Mouse (Mus musculus) CH12.LX (cell line): ENCODE measurements around the gene Slc1a4. TPM values are rescaled to one million over a fixed set of nuclear protein-coding genes. Genes with fewer than 3 reads are reported as not detected.

Experiments
- DNase-seq: peaks from one replicate; pipeline ENCODE4 v3.0.0-alpha.2; 2013; ENCODE audit errors: extremely low read depth
- H3K27ac ChIP-seq: 2 replicates; pipeline ENCODE4 v1.5.1; 2012; ENCODE audit warnings: low read depth, mild to moderate bottlenecking, control low read depth, moderate library complexity; ENCODE audit not compliant: insufficient read depth
- H3K27me3 ChIP-seq: replicated peaks from 2 replicates; pipeline ENCODE3; 2012; ENCODE audit warnings: inconsistent platforms
- H3K36me3 ChIP-seq, 2 experiments: replicated peaks in 1 of 2; 2 replicates each; pipeline versions ENCODE3 to v1.6.1; 2012; ENCODE audit warnings: inconsistent platforms in 1 of 2, low read length in 1 of 2, mild to moderate bottlenecking in 1 of 2, mixed read lengths in 1 of 2, moderate library complexity in 1 of 2; ENCODE audit not compliant: control insufficient read depth in 1 of 2, insufficient read depth in 1 of 2
- H3K4me1 ChIP-seq, 2 experiments: 2 replicates each; pipeline ENCODE4 v1.6.1; 2012; ENCODE audit warnings: inconsistent platforms in 1 of 2, moderate library complexity in 1 of 2; ENCODE audit not compliant: insufficient read depth in 2 of 2, control insufficient read depth in 1 of 2
- H3K4me2 ChIP-seq: 2 replicates; pipeline ENCODE4 v1.6.1; 2012; ENCODE audit warnings: low read depth, mild to moderate bottlenecking, control low read depth; ENCODE audit not compliant: poor library complexity, insufficient read depth, severe bottlenecking
- H3K4me3 ChIP-seq, 3 experiments: fragments of 150-350 bp in 1 of 3; sonication (generic) in 1 of 3; replicated peaks in 1 of 3; 2 replicates each; pipeline versions ENCODE3 to v1.5.1; 2011 to 2012; ENCODE audit warnings: low read depth in 2 of 3, low read length in 2 of 3, mild to moderate bottlenecking in 2 of 3, moderate library complexity in 2 of 3, control low read depth in 1 of 3, improper control_type of control experiment in 1 of 3, inconsistent platforms in 1 of 3, mixed read lengths in 1 of 3; ENCODE audit not compliant: poor library complexity in 1 of 3
- H3K79me2 ChIP-seq: replicated peaks from 2 replicates; pipeline ENCODE4 v1.6.1; 2012; ENCODE audit warnings: mild to moderate bottlenecking, moderate library complexity; ENCODE audit not compliant: control insufficient read depth, poor library complexity, insufficient read depth, severe bottlenecking; ENCODE audit errors: extremely low read depth
- H3K9ac ChIP-seq: 2 replicates; pipeline ENCODE4 v1.6.1; 2012; ENCODE audit warnings: low read depth, mild to moderate bottlenecking, control low read depth, moderate library complexity; ENCODE audit not compliant: insufficient read depth
- H3K9me3 ChIP-seq: replicated peaks from 2 replicates; pipeline ENCODE3; 2012; ENCODE audit warnings: low read length, inconsistent platforms, mixed read lengths
- BHLHE40 ChIP-seq: IDR thresholded peaks from 2 replicates; pipeline ENCODE4 v1.6.1; 2011; ENCODE audit warnings: mild to moderate bottlenecking, low read depth, low read length, improper control_type of control experiment
- CHD1 ChIP-seq: IDR thresholded peaks from 2 replicates; pipeline ENCODE4 v1.6.1; 2012; ENCODE audit warnings: low read depth, low read length, improper control_type of control experiment, inconsistent platforms
- CHD2 ChIP-seq: IDR thresholded peaks from 2 replicates; pipeline ENCODE4 v1.6.1; 2011; ENCODE audit warnings: low read length, improper control_type of control experiment
- CTCF ChIP-seq, 2 experiments: IDR thresholded peaks in 1 of 2; conservative IDR thresholded peaks in 1 of 2; 2 replicates each; pipeline ENCODE4 v1.5.1; 2011 to 2012; ENCODE audit warnings: low read depth in 2 of 2, low read length in 2 of 2, improper control_type of control experiment in 1 of 2, inconsistent platforms in 1 of 2, mild to moderate bottlenecking in 1 of 2, moderate library complexity in 1 of 2
- E2F4 ChIP-seq: IDR thresholded peaks from 2 replicates; pipeline ENCODE4 v1.6.1; 2011; ENCODE audit warnings: low read depth, low read length, improper control_type of control experiment; ENCODE audit not compliant: insufficient replicate concordance
- ELF1 ChIP-seq: IDR thresholded peaks from 2 replicates; pipeline ENCODE4 v1.6.1; 2014; ENCODE audit warnings: low read depth, mild to moderate bottlenecking, inconsistent platforms, low read length, improper control_type of control experiment
- EP300 ChIP-seq: IDR thresholded peaks from 2 replicates; pipeline ENCODE4 v1.6.1; 2011; ENCODE audit warnings: low read length, improper control_type of control experiment
- GABPA ChIP-seq: IDR thresholded peaks from 2 replicates; pipeline ENCODE4 v1.6.1; 2012; ENCODE audit warnings: low read depth, low read length, improper control_type of control experiment, inconsistent platforms; ENCODE audit not compliant: insufficient replicate concordance
- IRF4 ChIP-seq: IDR thresholded peaks from 2 replicates; pipeline ENCODE4 v1.6.1; 2014; ENCODE audit warnings: low read depth, mild to moderate bottlenecking, inconsistent platforms, low read length, improper control_type of control experiment
- JUN ChIP-seq: IDR thresholded peaks from 2 replicates; pipeline ENCODE4 v1.6.1; 2011; ENCODE audit warnings: low read depth, mild to moderate bottlenecking, low read length, improper control_type of control experiment, moderate library complexity; ENCODE audit not compliant: insufficient read depth
- KAT2A ChIP-seq: IDR thresholded peaks from 2 replicates; pipeline ENCODE4 v1.6.1; 2012; ENCODE audit warnings: low read length, improper control_type of control experiment, inconsistent platforms; ENCODE audit not compliant: insufficient replicate concordance
- MEF2A ChIP-seq: IDR thresholded peaks from 2 replicates; pipeline ENCODE4 v1.6.1; 2014; ENCODE audit warnings: low read depth, mild to moderate bottlenecking, inconsistent platforms, low read length, improper control_type of control experiment, borderline replicate concordance
- MXI1 ChIP-seq: IDR thresholded peaks from 2 replicates; pipeline ENCODE4 v1.6.1; 2011; ENCODE audit warnings: mild to moderate bottlenecking, low read depth, low read length, improper control_type of control experiment
- MYC ChIP-seq: IDR thresholded peaks from 2 replicates; pipeline ENCODE4 v1.6.1; 2011; ENCODE audit warnings: low read depth, mild to moderate bottlenecking, improper control_type of control experiment, low read length
- NELFE ChIP-seq: IDR thresholded peaks from 2 replicates; pipeline ENCODE4 v1.6.1; 2011; ENCODE audit warnings: low read depth, low read length, improper control_type of control experiment
- POLR2A ChIP-seq: IDR thresholded peaks from 2 replicates; pipeline ENCODE4 v1.6.1; 2011; ENCODE audit warnings: low read depth, mild to moderate bottlenecking, improper control_type of control experiment, low read length
- RAD21 ChIP-seq: IDR thresholded peaks from 2 replicates; pipeline ENCODE4 v1.6.1; 2011; ENCODE audit warnings: low read depth, mild to moderate bottlenecking, low read length, improper control_type of control experiment, moderate library complexity
- RCOR1 ChIP-seq: conservative IDR thresholded peaks from 2 replicates; pipeline ENCODE4 v1.6.1; 2012; ENCODE audit warnings: low read depth, mild to moderate bottlenecking, inconsistent platforms, low read length, improper control_type of control experiment
- TCF12 ChIP-seq: IDR thresholded peaks from 2 replicates; pipeline ENCODE4 v1.6.1; 2014; ENCODE audit warnings: low read depth, mild to moderate bottlenecking, inconsistent platforms, low read length, improper control_type of control experiment
- UBTF ChIP-seq: IDR thresholded peaks from 2 replicates; pipeline ENCODE4 v1.6.1; 2012; ENCODE audit warnings: low read depth, mild to moderate bottlenecking, inconsistent platforms, low read length, improper control_type of control experiment, moderate library complexity
- USF1 ChIP-seq: IDR thresholded peaks from 2 replicates; pipeline ENCODE4 v1.6.1; 2014; ENCODE audit warnings: low read depth, mild to moderate bottlenecking, inconsistent platforms, low read length, improper control_type of control experiment
- ZMIZ1 ChIP-seq: IDR thresholded peaks from 2 replicates; pipeline ENCODE4 v1.6.1; 2012; ENCODE audit warnings: low read depth, mild to moderate bottlenecking, inconsistent platforms, low read length, improper control_type of control experiment
- ZNF384 ChIP-seq: IDR thresholded peaks from 2 replicates; pipeline ENCODE4 v1.6.1; 2012; ENCODE audit warnings: low read depth, low read length, improper control_type of control experiment, inconsistent platforms
- dilution Hi-C: fragments of 300-500 bp; cut with MboI; formaldehyde crosslinking; loops from 2 replicates; pipeline ENCODE4 v1.14.3; 2020; ENCODE audit warnings: low sequenced_read_pairs; ENCODE audit not compliant: extremely low pct_unique_long_range_greater_than_20kb, extremely low pct_ligation_motif_present
- in situ Hi-C: fragments of 300-500 bp; cut with MboI; formaldehyde crosslinking; loops from 3 replicates; pipeline ENCODE4 v1.14.3; 2019; ENCODE audit warnings: low sequenced_read_pairs, low pct_ligation_motif_present, low pct_unique_long_range_greater_than_20kb, mixed read lengths
- polyA plus RNA-seq: library from polyadenylated mRNA; unstranded; fragments of >175 nt; gene quantifications from 2 replicates; pipeline ENCODE4 v1.2.1, GENCODE M21; 2012; ENCODE audit warnings: low read depth; ENCODE audit not compliant: insufficient read length
- total RNA-seq, 2 experiments: library from RNA; depleted of rRNA; stranded (reverse); fragments of 300-350 nt in 1 of 2; fragments of >200 nt in 1 of 2; gene quantifications; 2 replicates each; pipeline ENCODE4 v1.2.3; 2012 to 2014

Slc1a4 gene
- total and polyA plus RNA-seq, 3 experiments, result 29.3 to 52.7 (median 37.8) TPM

- Histone ChIP-seq H3K4me2 (no peak overlapping the region), H3K27ac (no peak overlapping the region), H3K27me3 (no peaks in the 10 kb centered on the region), H3K4me3 (no peak overlapping the region), H3K9me3 (peaks cover 7% of the 10 kb centered on the region), H3K9ac (no peak overlapping the region), H3K36me3 (no peaks in the 10 kb centered on the region), H3K79me2 (no peaks in the 10 kb centered on the region), H3K4me1 (no peaks in the 10 kb centered on the region)
- in situ Hi-C loops (no loop called here), dilution Hi-C loops (no loop called here)
- no peak for DNase-seq
- TF ChIP-seq KAT2A, result no peak
- TF ChIP-seq ZNF384, result no peak
- TF ChIP-seq TCF12, result no peak
- no peak for TF ChIP-seq ZMIZ1
- no peak for TF ChIP-seq IRF4
- TF ChIP-seq POLR2A, result no peak
- TF ChIP-seq MYC, result no peak
- TF ChIP-seq RAD21, result no peak
- no peak for TF ChIP-seq USF1
- no peak for TF ChIP-seq CHD1
- TF ChIP-seq MEF2A, result no peak
- no peak for TF ChIP-seq GABPA
Measured at GRCm38 (mm10) chr11:20366456-20366855, 33.9 kb upstream of the Slc1a4 start.

- H3K4me3 ChIP-seq, result no peak overlapping the region
- dilution Hi-C loops (no loop called here), in situ Hi-C loops (no loop called here)
- H3K9me3 ChIP-seq, result peaks cover 7% of the 10 kb centered on the region
- no peaks in the 10 kb centered on the region for H3K36me3 ChIP-seq
- 0 out of 4 replicates have a peak, but pooled peaks cover 0 to 4% of the 10 kb centered on the region in 2 experiments for H3K4me1 ChIP-seq
- H3K27ac ChIP-seq, result no peak overlapping the region
- H3K4me2 ChIP-seq, result no peak overlapping the region
- no peaks in the 10 kb centered on the region for H3K27me3 ChIP-seq
- TF ChIP-seq NELFE (no peak), USF1 (no peak), IRF4 (no peak), BHLHE40 (no peak), ZNF384 (no peak), MXI1 (no peak), CTCF (conservative IDR thresholded peaks at IDR 0.05 in 1 of 2, IDR thresholded peaks at IDR 0.05 in 1 of 2; ENCODE audit: low read depth in 2 of 2, low read length in 2 of 2) (no peak), ELF1 (no peak), KAT2A (no peak), JUN (no peak), MEF2A (no peak), UBTF (no peak), EP300 (no peak), RCOR1 (no peak), CHD2 (no peak), E2F4 (no peak)
- H3K79me2 ChIP-seq, result no peaks in the 10 kb centered on the region
- DNase-seq, result no peak
- no peak overlapping the region for H3K9ac ChIP-seq
Measured at GRCm38 (mm10) chr11:20361354-20361753, 28.8 kb upstream of the Slc1a4 start.
